Mouse (Mus musculus): Measurements from ENCODE around the gene Tmem14c.

GRCm38 (mm10) chr13:41000140-41000925 is 15.8 kb upstream of the Tmem14c start:
- peak; percentile 69 for TF ChIP-seq CTCF (IDR thresholded peaks at IDR 0.05; ENCODE audit: low read depth)
- no peak for TF ChIP-seq EP300 (optimal IDR thresholded peaks at IDR 0.05)
